Mouse (Mus musculus) megakaryocyte, adult 5-6 weeks (primary cell): Measurements from ENCODE around the gene Plxnb3. TPM values are rescaled to one million over a fixed set of nuclear protein-coding genes. Genes with fewer than 3 reads are reported as not detected.

ENCODE experiments used
- ATAC-seq: 2 replicates; pipeline ENCODE4 v1.8.0; 2016; ENCODE audit warnings: mild to moderate bottlenecking, inconsistent platforms; ENCODE audit not compliant: poor library complexity, severe bottlenecking
- total RNA-seq, 2 experiments: library from RNA; stranded (forward) in 1 of 2; stranded (reverse) in 1 of 2; fragments of 153-499, 151-499 nt in 1 of 2; fragments of 221-1000, 200-1000 nt in 1 of 2; gene quantifications; 2 replicates each; pipeline versions ENCODE4 v1.2.3 to v1.2.4; 2015 to 2017

Plxnb3 gene
- total RNA-seq, 2 experiments from 2014 or later, result 0.29 TPM; not detected in 1

GRCm38 (mm10) chrX:73782227-73782626 is 25.3 kb downstream of the Plxnb3 start:
- ATAC-seq, result no peak

GRCm38 (mm10) chrX:73785666-73786065 is 28.8 kb downstream of the Plxnb3 start:
- no peak for ATAC-seq

- peak; percentile 91 for ATAC-seq
Measured at GRCm38 (mm10) chrX:73786364-73787224, 29.7 kb downstream of the Plxnb3 start, which contains the start of the genes Idh3g and Ssr4. Idh3g (minus strand) TSS chrX:73786897. Ssr4 (plus strand) TSS chrX:73787028.

GRCm38 (mm10) chrX:73787225-73787558 is 30.3 kb downstream of the Plxnb3 start:
- ATAC-seq, result no peak; the same call in 1 of the 2 replicates

GRCm38 (mm10) chrX:73788501-73788900 is 31.6 kb downstream of the Plxnb3 start:
- ATAC-seq, result no peak

- no peak for ATAC-seq
Measured at GRCm38 (mm10) chrX:73793039-73793438, 36.1 kb downstream of the Plxnb3 start.

- ATAC-seq, result no peak
Measured at GRCm38 (mm10) chrX:73793505-73793904, 36.6 kb downstream of the Plxnb3 start.

- no peak for ATAC-seq
Measured at GRCm38 (mm10) chrX:73797511-73797910, 40.6 kb downstream of the Plxnb3 start.

- peak; percentile 96 for ATAC-seq
Measured at GRCm38 (mm10) chrX:73798502-73798901, 41.6 kb downstream of the Plxnb3 start.

- ATAC-seq, result no peak
Measured at GRCm38 (mm10) chrX:73805814-73806213, 48.9 kb downstream of the Plxnb3 start.

- no peak for ATAC-seq
Measured at GRCm38 (mm10) chrX:73815072-73815471, 58.2 kb downstream of the Plxnb3 start.

GRCm38 (mm10) chrX:73816596-73817314 is 59.9 kb downstream of the Plxnb3 start:
- ATAC-seq, result peak; percentile 78

Other genes with a start within 250 kb of the Plxnb3 start
- 0.11 and 0.13 TPM in 2 replicates for gene Dusp9, start 117.7 kb upstream of the Plxnb3 start, total RNA-seq (2015)
- 0.16 TPM in 1 of 2 replicates, not detected in the other for gene Dusp9, start 117.7 kb upstream of the Plxnb3 start, total RNA-seq (2017)
- 0.59 TPM in 1 of 2 replicates, not detected in the other for gene Pnck, start 97.0 kb upstream of the Plxnb3 start, total RNA-seq (2015)
- not detected in 2 replicates for gene Pnck, start 97.0 kb upstream of the Plxnb3 start, total RNA-seq (2017)
- not detected in 2 replicates for gene Slc6a8, start 83.9 kb upstream of the Plxnb3 start, total RNA-seq (2015)
- gene Slc6a8, start 83.9 kb upstream of the Plxnb3 start, total RNA-seq (2017), result 1.1 TPM in 1 of 2 replicates, not detected in the other
- 211 and 214 TPM in 2 replicates for gene Bcap31, start 40.9 kb upstream of the Plxnb3 start, total RNA-seq (2015)
- 157 and 173 TPM in 2 replicates for gene Bcap31, start 40.9 kb upstream of the Plxnb3 start, total RNA-seq (2017)
- 80.0 and 82.4 TPM in 2 replicates for gene Abcd1, start 40.5 kb upstream of the Plxnb3 start, total RNA-seq (2015)
- gene Abcd1, start 40.5 kb upstream of the Plxnb3 start, total RNA-seq (2017), result 32.7 and 35.7 TPM in 2 replicates
- gene Srpk3, start 17.3 kb downstream of the Plxnb3 start, total RNA-seq (2015), result not detected in 2 replicates
- gene Srpk3, start 17.3 kb downstream of the Plxnb3 start, total RNA-seq (2017), result 0.45 TPM in 1 of 2 replicates, not detected in the other
- 277 and 286 TPM in 2 replicates for gene Idh3g, start 29.8 kb downstream of the Plxnb3 start, total RNA-seq (2015)
- gene Idh3g, start 29.8 kb downstream of the Plxnb3 start, total RNA-seq (2017), result 154 and 172 TPM in 2 replicates
- gene Ssr4, start 29.9 kb downstream of the Plxnb3 start, total RNA-seq (2015), result 250 and 261 TPM in 2 replicates
- 127 and 142 TPM in 2 replicates for gene Ssr4, start 29.9 kb downstream of the Plxnb3 start, total RNA-seq (2017)
- gene Pdzd4, start 67.9 kb downstream of the Plxnb3 start, total RNA-seq (2015), result 1.5 and 1.7 TPM in 2 replicates
- gene Pdzd4, start 67.9 kb downstream of the Plxnb3 start, total RNA-seq (2017), result 5.1 and 5.8 TPM in 2 replicates
- not detected in 2 replicates for gene Avpr2, start 135.0 kb downstream of the Plxnb3 start, total RNA-seq (2015)
- 0.12 and 0.33 TPM in 2 replicates for gene Avpr2, start 135.0 kb downstream of the Plxnb3 start, total RNA-seq (2017)
- 49.8 and 51.5 TPM in 2 replicates for gene L1cam, start 139.0 kb downstream of the Plxnb3 start, total RNA-seq (2015)
- 21.3 and 34.5 TPM in 2 replicates for gene L1cam, start 139.0 kb downstream of the Plxnb3 start, total RNA-seq (2017)
- gene Arhgap4, start 164.8 kb downstream of the Plxnb3 start, total RNA-seq (2015), result 67.6 and 69.7 TPM in 2 replicates
- 98.9 and 119 TPM in 2 replicates for gene Arhgap4, start 164.8 kb downstream of the Plxnb3 start, total RNA-seq (2017)
- 51.7 and 59.9 TPM in 2 replicates for gene Naa10, start 164.9 kb downstream of the Plxnb3 start, total RNA-seq (2015)
- gene Naa10, start 164.9 kb downstream of the Plxnb3 start, total RNA-seq (2017), result 79.4 and 93.7 TPM in 2 replicates
- 11.3 and 13.5 TPM in 2 replicates for gene Renbp, start 173.8 kb downstream of the Plxnb3 start, total RNA-seq (2015)
- 23.1 and 34.4 TPM in 2 replicates for gene Renbp, start 173.8 kb downstream of the Plxnb3 start, total RNA-seq (2017)
- gene Hcfc1, start 209.3 kb downstream of the Plxnb3 start, total RNA-seq (2015), result 108 and 109 TPM in 2 replicates
- 52.5 and 67.7 TPM in 2 replicates for gene Hcfc1, start 209.3 kb downstream of the Plxnb3 start, total RNA-seq (2017)